Mouse (Mus musculus) olfactory bulb, adult 2 months (tissue): ENCODE measurements around the gene Nup210l.

Source experiments
- CTCF ChIP-seq: fragments of 200-500 bp; IDR thresholded peaks from 2 replicates; pipeline ENCODE4 v1.5.1; 2012; ENCODE audit warnings: low read depth, mild to moderate bottlenecking, low read length, moderate library complexity; ENCODE audit not compliant: insufficient read depth
- POLR2A ChIP-seq: fragments of 200-500 bp; IDR thresholded peaks from 2 replicates; pipeline ENCODE4 v1.6.1; 2012; ENCODE audit warnings: mild to moderate bottlenecking, low read depth, low read length, moderate library complexity; ENCODE audit not compliant: insufficient read depth

GRCm38 (mm10) chr3:90211475-90212398 is 107.8 kb downstream of the Nup210l start:
- no peak for TF ChIP-seq CTCF
- no peak for TF ChIP-seq POLR2A
